Mouse (Mus musculus): ENCODE measurements around the gene Marcks. TPM values are rescaled to one million over a fixed set of nuclear protein-coding genes. Genes with fewer than 3 reads are reported as not detected.

Marcks gene
- 100 to 1,000 TPM; 110 to 127 (median 121) TPM for total RNA-seq (2022)

- DNase-seq (ENCODE audit: low spot score in 2 of 2), result peak; percentile 71 to 79
Observed at GRCm38 (mm10) chr10:37138778-37139442, at the start of gene Marcks. Gene Marcks, minus strand, starts transcription at chr10:37138920.

- DNase-seq (ENCODE audit: low spot score in 2 of 2), result no peak
Observed at GRCm38 (mm10) chr10:37177071-37177470, 38.4 kb upstream of the Marcks start.

GRCm38 (mm10) chr10:37172416-37172950, 33.8 kb upstream of the Marcks start:
- no peak for DNase-seq (ENCODE audit: low spot score in 2 of 2)

GRCm38 (mm10) chr10:37171711-37172415, 33.1 kb upstream of the Marcks start:
- DNase-seq (ENCODE audit: low spot score in 2 of 2), result no peak

- no peak for DNase-seq (ENCODE audit: low spot score in 2 of 2)
Observed at GRCm38 (mm10) chr10:37170878-37171277, 32.2 kb upstream of the Marcks start.

GRCm38 (mm10) chr10:37170466-37170865, 31.7 kb upstream of the Marcks start:
- no peak for DNase-seq (ENCODE audit: low spot score in 2 of 2)

- DNase-seq (ENCODE audit: low spot score in 2 of 2), result no peak
Observed at GRCm38 (mm10) chr10:37167527-37167926, 28.8 kb upstream of the Marcks start.

- DNase-seq (ENCODE audit: low spot score in 2 of 2), result no peak
Observed at GRCm38 (mm10) chr10:37159731-37160130, 21.0 kb upstream of the Marcks start.

GRCm38 (mm10) chr10:37157156-37157555, 18.4 kb upstream of the Marcks start:
- no peak for DNase-seq (ENCODE audit: low spot score in 2 of 2)

- DNase-seq (ENCODE audit: low spot score in 2 of 2), result no peak
Observed at GRCm38 (mm10) chr10:37155131-37155530, 16.4 kb upstream of the Marcks start.

- DNase-seq (ENCODE audit: low spot score in 2 of 2), result no peak
Observed at GRCm38 (mm10) chr10:37151539-37152271, 13.0 kb upstream of the Marcks start.

- DNase-seq (ENCODE audit: low spot score in 2 of 2), result no peak
Observed at GRCm38 (mm10) chr10:37148016-37148415, 9.3 kb upstream of the Marcks start.

GRCm38 (mm10) chr10:37145456-37145855, 6.7 kb upstream of the Marcks start:
- DNase-seq (ENCODE audit: low spot score in 2 of 2), result no peak

GRCm38 (mm10) chr10:37141621-37142020, 2.9 kb upstream of the Marcks start:
- no peak for DNase-seq (ENCODE audit: low spot score in 2 of 2)

GRCm38 (mm10) chr10:37140736-37141451, 2.2 kb upstream of the Marcks start:
- peak; percentile 59 to 82 for DNase-seq (ENCODE audit: low spot score in 2 of 2)

GRCm38 (mm10) chr10:37140166-37140735, 1.5 kb upstream of the Marcks start:
- no peak for DNase-seq (ENCODE audit: low spot score in 2 of 2)

- peak in 1 of 2 experiments; percentile 21 for DNase-seq (ENCODE audit: low spot score in 2 of 2)
Observed at GRCm38 (mm10) chr10:37139443-37140165, 884 bp upstream of the Marcks start.

GRCm38 (mm10) chr10:37138311-37138731, 399 bp downstream of the Marcks start:
- DNase-seq (ENCODE audit: low spot score in 2 of 2), result peak; percentile 35 to 40

- DNase-seq (ENCODE audit: low spot score in 2 of 2), result peak; percentile 50 to 51
Observed at GRCm38 (mm10) chr10:37137531-37138310, 999 bp downstream of the Marcks start.

All from left cerebral cortex, adult 8-10 months (tissue).